Mouse (Mus musculus) thymus, postnatal 10 days (tissue): ENCODE data around the gene Lingo1.
A peak's percentile ranks its signal among the peaks of the same experiment; 100 is the strongest.

ENCODE experiments used
- DNase-seq, 2 experiments: peaks; one replicate each; pipeline ENCODE4 v3.0.0; 2021; ENCODE audit warnings: low spot score in 2 of 2

Lingo1 gene

GRCm38 (mm10) chr9:56776881-56777801 is 19.1 kb downstream of the Lingo1 start:
- no peak for DNase-seq

GRCm38 (mm10) chr9:56775161-56775934 is 20.9 kb downstream of the Lingo1 start:
- no peak for DNase-seq

- DNase-seq: peak; percentile 22 to 64
Observed at GRCm38 (mm10) chr9:56774231-56774630, 22.0 kb downstream of the Lingo1 start.

GRCm38 (mm10) chr9:56773666-56774065 is 22.6 kb downstream of the Lingo1 start:
- no peak for DNase-seq

DNA sequence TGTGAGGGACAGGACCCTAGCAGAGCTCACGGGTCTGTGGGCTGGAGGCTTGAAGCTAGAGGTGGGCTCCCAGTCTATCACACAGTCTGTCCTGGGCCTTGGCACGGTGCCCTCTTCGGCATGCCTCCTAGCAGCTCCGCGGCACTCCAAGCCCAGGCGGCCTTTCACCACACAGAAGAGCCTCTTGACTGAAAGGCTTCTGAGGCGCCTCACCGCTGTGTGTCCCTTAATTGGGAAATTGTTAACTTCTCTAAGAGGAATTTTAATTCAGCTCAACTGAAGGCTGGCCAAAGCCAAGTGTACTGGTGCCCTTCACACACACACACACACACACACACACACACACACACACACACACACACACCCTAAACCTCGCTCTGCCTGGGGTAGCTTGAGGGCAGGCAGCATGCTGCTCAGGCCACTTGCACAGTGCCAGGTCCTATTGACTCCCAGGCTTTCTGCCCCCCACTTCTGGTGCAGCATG is 28.6 kb downstream of the Lingo1 start:
- DNase-seq: no peak

DNA sequence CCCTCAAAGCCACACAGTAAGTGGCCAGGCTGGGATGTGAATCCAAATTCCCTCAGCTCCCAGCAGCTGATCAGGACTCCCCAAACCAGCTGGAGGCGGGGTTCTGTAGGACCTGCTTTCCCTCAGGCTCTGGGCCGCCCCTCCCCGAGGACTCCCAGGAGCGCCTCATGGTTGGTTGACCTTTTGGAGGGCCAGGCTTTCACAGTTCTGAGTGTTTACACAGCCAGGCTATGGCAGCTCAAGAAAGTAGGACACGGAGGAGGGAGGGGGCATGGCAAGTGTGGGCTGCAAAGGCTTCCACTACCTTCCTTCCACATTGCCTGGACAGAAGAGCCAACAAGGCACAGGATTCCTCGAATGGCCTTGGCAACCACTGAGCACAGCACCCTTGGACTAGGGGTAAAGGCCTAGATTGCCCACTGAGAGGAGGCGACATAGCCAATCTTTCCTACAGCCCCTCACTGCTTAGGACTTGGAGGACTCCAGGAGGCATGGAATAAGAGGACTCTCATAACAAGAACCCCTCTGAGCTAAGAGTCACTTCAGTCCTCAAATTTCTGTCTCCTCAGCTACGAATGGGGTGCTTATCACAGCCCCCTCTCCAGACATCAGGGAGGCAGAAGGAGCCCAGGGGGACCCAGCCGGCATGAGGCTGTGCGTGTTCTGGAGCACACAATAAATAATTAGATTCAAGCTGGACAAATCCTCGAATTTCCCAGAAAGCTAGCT is 29.5 kb downstream of the Lingo1 start:
- DNase-seq: no peak

- no peak for DNase-seq
Observed at GRCm38 (mm10) chr9:56762106-56762562, 34.1 kb downstream of the Lingo1 start.

- DNase-seq: no peak
Observed at GRCm38 (mm10) chr9:56757791-56758190, 38.5 kb downstream of the Lingo1 start.

- no peak for DNase-seq
Observed at GRCm38 (mm10) chr9:56755119-56755518, 41.1 kb downstream of the Lingo1 start.

- DNase-seq: no peak
Observed at GRCm38 (mm10) chr9:56753386-56753785, 42.9 kb downstream of the Lingo1 start.

DNA sequence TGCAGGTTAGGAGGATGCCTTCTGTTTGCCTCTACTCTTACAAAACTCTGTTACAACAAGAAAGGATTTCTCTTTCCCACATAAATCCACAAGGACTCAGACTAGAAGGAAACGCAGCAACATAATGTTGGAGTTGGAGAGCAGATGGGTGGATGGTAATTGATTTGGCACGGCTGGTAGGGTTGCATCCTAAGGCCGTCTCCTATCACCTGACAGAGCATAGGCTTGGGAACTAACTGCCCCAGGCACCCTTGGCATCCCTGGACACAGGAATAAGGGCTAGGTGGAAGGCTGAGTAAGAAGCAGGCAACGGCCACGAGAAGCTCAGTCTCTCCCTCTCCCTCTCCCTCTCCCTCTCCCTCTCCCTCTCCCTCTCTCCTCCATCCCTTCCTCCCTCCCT is 48.2 kb downstream of the Lingo1 start:
- DNase-seq: no peak

- no peak for DNase-seq
Observed at GRCm38 (mm10) chr9:56746926-56747294, 49.4 kb downstream of the Lingo1 start.

GRCm38 (mm10) chr9:56746195-56746925 is 49.9 kb downstream of the Lingo1 start:
- no peak for DNase-seq

DNA sequence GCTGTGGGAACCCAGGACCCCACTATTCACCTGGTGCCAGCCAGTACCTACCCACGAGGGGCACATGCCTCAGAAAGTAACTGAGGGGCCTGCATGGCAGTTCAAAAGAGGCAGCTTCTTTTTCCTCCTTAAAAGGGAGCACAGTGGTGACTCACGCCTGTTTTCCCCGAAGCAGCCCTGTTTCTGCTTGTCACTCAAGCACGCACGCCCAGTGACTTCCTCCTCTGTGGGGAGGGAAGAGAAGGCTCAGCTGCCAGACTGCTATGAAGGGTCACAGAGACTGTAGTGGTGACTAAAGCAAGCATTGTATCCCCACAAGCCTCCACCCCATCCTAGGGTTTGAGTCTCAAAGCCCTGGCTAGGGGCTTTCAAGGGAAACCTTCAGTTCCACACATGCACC is 51.9 kb downstream of the Lingo1 start:
- no peak for DNase-seq

DNA sequence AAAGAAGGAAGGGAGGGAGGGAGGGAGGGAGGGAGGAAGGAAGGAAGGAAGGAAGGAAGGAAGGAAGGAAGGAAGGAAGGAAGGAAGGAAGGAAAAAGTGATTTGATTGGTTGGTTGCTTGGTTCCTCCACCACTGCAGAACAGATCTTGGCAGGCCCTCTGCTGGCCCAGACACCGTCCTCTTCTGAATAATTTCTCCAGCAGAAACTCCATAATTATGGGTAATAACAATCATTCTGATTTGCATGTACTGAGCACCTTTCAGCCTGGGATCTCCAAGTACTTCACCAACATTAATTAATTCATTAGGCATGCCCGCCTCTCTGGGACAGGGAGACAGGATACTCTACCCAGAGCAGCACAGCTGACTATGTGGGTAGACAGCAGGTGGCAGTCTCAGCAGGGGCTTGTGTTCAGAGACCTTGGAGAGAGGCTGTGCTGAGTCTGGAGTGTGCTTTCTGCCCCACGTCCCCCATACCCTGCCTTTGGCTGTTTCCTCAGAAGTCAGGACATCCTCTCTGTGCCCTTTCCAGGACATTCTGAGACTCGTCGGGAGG is 57.0 kb downstream of the Lingo1 start:
- DNase-seq: no peak

DNA sequence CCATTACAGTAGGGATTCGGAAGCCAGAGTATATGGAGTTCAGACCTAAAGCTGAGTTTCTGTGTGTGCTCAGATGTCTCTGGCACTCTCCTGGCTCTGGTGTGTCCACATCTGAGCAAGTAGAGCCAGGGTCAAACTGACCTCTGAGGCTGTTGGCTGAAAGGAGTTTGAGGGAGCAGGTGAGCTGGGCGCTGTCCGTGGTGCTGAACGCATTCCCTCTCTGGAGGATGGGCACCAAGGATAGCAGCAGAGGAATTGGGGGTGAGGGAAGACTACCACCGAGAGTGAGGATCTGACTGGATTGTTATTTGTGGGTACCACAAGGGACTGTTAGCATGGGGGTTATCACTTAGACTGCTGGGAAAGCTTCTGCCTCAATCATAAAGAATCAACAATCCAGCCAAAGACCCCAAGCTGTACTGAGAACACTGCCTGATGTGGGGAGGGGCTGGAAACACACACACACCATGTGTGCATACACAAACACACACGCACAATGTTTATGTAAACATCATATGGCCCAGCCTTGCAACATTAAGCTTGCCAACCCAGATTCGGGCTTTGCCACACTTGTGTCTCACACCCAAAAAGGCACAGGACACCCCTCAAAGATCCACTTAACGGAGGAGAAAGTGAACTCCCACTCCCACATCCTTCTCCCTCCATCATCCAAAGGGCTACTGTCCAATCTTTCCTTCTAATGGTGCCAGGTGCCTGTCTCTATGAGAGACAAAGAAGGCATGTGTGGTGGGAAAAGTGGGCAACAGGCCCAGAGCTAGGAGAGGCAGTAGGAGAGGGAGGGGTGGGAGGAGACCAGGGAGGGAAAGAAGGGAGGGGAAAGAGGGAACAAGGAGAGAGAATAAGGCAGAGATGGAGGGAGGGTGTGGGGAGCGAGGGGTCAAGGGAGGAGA is 57.8 kb downstream of the Lingo1 start:
- DNase-seq: peak in 1 of 2 experiments; percentile 56

GRCm38 (mm10) chr9:56734398-56734797 is 61.9 kb downstream of the Lingo1 start:
- DNase-seq: no peak

DNA sequence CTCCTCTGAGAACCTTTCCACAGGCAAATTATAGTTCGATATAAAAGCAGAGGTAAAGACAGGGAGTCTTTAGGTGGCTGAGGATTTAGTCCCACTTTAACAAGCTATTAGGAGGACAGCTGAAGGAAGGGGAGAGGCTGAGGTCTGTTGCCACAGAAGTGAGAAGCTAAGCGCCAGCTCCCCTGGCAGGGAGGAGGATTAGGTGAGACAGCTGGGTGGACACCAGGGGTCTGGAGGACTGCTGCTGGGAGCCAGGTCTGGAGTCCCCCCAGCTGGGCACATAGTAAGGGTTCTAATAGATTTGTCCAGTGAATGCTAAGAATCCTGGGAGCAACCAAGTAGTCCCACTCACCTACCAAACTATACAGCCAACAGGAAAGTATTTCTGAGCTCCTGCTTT is 65.3 kb downstream of the Lingo1 start:
- DNase-seq: no peak

DNA sequence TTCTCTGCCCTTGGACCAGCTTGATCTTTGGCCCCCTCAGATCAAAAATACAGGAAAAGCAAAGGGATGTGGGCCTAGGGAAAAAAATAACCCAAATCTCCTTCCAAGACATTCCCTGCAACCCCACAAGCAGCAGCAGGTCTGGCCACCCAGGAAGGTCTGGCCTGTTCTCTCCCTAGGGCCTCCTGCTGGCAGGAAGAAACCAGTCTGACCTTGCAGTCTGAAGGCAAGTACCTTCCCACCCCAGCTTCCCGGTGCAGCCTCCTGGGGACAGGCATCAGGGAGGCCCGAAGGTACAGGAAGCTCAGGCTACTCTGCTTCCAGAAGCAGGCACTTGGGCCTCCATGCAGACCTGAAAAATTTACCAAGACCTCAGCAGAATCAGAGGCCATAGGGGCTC is 67.1 kb downstream of the Lingo1 start:
- no peak for DNase-seq
